Mouse (Mus musculus) c-Kit-positive CD71-positive TER-119-positive erythroid progenitor cells, embryonic 14.5 days (primary cell): ENCODE results near the gene Filip1.

Source experiments
- DNase-seq: peaks from one replicate; pipeline ENCODE4 v3.0.0-alpha.2; 2013; ENCODE audit warnings: low spot score

The Filip1 gene

DNA sequence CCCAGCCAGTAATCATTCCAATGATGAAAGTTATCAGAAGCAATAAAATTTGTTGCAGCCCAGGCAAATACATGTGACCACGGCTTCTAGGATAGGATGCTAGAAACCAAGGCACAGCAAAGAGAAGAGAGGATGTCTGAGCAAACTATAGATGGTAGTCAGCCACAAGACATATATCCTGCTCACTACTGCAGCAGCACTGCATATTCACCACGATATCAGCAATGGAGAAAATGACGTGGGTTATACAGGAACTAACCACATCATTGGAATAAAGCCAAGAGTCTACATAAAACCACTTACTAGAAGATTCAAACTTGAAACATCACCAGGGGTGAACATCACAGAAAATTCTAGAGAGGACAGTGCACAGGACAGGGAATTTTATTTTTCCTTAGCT lies 113.8 kb downstream of the Filip1 start:
- no peak for DNase-seq

DNA sequence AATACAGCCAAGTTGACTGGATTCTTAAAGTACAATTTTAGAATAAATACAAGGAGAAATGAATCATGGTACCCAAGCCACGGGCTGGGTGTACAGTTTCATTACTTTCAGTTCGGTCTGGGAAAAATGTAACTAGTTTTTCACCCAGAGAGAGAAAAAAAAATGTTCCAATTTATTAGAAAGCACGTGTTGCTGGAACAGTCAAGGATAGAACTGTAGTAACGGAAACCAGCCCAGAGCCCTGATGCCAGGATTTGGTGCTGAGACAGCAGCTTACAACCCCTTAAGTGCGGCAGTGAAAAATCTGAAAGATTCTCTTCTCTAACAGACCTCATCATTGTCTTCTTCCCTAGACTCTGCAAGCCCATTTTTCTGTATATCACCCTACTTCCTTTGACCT lies 118.0 kb downstream of the Filip1 start:
- no peak for DNase-seq

DNA sequence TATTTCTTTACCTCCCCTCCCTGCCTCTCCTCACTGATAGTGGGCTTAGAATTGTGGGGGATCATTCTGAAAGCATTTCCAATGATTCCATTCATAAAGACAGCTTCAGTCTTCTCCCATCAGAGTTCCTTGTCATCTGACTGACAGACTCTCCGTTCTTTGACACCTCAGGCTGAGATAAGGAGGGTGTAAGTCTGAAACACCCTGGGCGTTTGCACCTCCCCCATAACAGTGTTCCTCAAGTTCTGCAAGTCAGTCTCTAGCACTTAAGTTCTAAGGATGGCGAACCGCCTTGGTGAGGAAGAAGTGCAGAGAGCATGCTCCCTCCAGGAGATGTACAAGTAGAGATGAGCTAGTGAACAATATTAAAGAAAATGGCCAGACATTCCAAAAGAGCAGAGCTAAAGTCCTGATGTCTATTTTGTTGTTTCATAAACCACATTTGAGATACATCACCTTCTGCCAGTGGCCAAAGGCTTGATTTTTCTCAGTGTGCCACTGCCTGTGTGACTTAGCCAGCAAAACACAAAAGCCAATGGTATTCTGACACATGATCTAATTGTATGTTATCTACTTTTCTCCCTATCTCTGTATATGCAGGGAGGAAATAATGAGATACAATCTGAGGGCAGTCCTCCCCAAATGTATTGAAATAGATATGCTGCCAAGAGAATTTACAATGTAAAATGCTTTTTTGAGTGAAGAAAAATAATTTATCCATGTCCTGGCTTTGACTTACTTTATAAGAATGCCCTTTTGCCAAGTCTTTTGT lies 118.6 kb downstream of the Filip1 start:
- DNase-seq: peak; percentile 25

DNA sequence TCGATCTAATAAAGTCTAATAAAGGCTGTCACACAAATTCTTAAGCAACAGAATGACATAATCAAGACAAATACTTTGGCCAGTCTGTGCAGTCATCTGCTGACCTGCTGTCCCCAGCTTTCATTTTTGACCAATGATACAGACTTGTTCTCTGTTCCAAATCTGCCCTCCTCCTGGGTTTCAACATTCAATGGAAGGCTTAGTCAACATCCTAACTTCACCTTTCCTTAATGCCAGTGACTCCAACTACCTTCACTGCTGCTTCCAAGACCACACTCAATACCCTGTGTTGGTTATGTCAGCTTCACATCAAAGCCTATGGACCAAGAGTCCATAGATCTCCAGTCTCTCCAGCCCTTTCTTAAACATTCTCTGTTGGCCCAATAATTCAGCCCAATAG lies 120.5 kb downstream of the Filip1 start:
- DNase-seq: no peak

DNA sequence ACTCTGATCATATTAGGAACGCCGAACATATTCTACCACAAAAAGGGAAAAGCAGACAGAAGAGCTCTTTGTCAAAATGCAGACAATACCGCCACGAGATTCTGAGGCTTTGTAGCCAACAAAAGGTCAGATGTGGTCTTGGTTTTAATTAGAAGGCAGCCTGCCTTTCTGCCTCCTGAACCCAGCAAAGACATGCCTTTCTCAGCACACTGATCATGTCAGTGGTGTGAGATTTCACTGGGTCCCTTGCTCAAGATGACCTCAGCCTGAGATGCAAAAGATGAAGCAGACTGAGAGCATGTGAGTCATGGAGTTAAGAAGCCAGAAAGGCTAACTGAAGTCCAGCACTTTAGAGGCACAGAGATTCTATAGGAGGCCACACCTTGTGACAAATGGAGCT lies 122.2 kb downstream of the Filip1 start:
- DNase-seq: no peak

DNA sequence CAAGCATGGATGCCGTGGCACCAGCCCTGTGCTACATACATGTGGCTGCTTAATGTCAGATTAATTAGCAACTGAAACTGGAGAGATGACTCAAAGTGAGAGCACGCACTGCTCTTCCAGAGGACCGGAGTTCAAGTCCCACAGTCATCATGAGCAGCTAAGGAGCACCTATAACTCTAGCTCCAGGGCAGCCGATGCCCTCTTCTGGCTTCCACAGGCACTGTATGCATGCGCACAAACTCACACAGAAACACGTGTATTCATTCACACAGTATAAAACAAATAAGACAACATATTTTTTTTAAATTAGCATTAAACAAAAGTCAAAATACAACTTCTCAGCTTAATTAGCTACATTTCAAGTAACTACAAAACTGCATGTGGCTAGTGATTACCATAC lies 123.5 kb downstream of the Filip1 start:
- DNase-seq: no peak

DNA sequence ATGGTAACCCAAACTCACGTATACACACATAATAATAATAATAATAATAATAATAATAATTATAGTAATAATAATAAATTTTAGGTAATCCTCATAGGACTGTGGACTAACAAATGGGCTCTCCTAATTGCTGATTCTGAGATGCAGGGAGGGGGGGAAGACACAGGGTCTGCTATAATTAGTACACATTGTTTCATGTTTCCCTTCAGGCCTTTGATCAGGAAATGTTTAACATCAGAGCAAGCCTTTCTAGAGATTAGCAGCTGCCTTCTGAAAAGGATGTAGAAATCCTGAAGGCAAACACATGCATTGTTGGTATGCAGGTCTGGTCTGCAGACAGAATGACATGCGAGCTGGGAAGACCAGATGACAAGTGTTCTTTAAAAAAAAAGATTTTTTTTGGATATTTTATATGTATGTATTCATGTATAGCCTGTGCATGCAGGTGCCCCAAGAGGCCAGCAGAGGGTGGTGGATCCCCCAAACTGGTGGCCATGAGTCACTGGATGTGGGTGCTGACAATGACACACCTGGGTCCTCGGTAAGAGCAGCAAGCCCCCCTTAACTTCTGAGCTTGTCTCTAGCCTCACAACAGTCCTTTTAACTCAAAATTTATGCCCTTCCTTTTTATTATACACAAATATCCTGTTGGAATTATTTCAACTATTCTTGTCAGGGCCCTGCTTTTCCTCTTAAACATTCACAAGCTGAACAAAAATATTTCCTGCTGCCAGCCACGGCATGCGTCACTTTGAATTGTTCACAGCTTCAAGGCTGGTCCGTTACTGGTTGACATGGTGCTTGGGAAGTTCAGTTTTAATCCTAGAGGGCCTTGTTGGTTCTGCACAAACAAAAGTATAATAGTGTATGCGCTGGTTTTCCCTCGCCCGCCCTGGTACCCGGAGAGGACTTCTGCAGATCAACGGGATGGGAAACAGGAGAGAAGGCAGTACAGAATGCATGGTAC lies 127.1 kb downstream of the Filip1 start:
- DNase-seq: no peak

DNA sequence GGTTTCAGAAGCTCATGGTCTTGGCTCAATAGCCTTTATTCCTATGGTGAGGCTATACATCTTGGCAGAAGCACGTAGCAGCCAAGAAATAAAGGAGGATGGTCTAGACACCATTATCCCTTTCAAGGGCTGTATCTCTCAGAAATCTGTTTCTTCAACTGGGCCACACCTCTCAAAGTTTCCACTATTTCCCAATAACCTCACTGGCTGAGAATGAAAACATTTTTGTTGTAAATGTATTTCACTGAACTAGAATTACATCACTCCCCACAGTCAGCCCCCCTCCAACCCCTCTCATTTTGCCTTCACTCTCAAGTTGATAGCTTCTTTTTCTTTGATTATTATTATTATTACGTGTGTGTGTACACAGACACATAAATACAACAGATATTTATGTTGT lies 129.5 kb downstream of the Filip1 start:
- DNase-seq: no peak

DNA sequence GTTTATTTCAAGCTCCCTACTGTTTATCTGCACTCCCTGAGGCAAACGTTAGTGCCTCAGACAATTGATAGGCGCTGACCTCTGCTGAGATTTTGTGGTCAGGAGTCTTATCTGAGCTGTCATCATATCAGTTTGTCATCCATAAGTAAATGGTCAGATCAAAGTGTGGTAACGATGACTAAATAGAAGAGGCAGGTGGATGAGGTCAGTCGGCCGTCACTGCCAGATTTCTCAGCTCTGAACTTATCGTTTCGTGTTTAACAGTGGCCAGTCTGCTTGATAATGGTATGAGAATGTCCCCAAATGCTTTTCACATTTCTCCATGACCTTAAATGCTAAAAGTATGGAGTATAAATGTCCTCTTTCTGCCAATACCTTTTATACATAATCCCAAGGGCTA lies 132.6 kb downstream of the Filip1 start:
- no peak for DNase-seq

DNA sequence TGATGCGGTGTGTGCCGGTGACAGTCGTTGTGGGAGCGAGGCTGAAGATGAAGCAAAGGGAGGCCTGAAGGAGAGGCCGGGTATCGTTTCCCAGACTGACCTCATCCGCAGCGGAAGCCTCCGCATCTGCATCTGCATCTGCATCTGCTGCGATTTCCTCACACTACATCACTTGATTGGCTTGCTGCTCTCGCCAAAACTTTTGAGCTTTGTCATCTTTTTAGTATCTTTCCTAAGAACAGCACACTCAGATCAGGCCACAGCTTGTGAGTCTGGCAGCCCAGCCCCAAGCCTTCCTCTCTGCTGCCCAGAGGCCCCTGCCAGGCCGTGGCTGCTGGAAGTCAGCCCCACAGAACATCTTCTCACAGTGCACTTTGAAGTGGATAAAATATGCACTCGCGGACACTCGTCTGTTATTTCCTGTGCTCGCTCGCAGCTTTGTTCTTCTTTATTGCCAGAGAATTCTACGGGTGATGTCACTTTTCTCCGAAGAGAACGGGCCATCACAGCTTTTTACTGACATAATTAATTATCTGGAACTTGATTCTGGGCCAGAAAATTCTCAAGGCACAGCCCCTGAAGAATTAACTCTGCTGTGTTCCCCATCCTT lies 137.0 kb downstream of the Filip1 start:
- DNase-seq: no peak

DNA sequence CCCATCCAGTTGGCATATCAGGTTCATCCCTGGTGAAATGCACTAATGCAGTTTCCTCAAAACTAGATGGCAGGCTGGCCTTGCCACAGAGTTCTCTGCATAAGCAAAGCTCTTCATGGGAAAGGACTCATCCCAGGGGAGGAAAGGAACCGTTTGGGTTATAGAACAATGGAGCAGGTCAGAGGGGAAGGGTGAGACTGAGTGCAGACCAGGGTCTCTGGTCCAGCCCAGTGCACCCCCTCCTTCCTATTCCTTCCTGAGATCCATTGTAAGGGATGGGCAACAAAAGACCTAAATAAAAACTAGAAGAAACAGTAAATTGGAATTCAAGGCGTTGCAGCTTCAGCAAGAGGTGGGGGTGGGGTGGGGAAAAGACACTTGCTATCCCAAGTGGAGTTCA lies 140.1 kb downstream of the Filip1 start:
- DNase-seq: no peak

DNA sequence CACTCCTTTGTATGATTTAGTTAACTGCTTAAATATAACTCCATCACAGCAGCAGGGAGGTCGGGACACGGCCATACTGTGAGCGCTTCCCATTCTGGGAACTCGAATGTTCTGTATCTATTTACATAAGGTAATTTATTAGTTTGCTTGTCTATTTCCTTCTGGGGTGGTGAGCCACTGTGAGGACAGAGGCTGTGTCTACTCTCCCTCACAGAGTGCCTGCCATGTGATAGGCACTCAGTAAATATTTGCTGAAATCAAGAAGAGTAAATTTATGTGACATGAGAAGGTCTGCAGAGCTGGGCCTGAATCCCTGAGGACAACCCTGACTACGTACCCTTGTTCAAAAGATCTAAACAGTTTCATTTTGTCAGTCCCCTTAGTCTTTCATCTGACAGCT lies 143.1 kb downstream of the Filip1 start:
- no peak for DNase-seq

DNA sequence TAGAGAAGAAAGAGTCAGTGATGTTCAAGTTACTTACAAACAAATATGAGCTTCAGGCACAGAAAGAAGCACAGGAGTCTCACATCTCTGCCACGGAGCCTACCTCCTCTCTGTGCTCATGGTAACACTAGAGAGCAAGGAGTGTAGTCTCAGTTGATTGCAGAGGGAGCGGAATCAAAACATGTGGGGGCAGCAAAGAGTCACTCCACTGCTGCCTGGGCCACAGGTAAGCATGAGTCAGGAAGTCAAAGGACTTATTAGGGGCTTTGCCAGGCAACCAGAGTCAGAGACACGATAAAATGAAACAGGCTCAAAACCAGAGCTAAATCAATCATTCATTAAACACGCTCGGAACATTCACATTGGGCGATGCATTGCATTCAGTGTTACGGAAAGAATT lies 146.7 kb downstream of the Filip1 start:
- no peak for DNase-seq

DNA sequence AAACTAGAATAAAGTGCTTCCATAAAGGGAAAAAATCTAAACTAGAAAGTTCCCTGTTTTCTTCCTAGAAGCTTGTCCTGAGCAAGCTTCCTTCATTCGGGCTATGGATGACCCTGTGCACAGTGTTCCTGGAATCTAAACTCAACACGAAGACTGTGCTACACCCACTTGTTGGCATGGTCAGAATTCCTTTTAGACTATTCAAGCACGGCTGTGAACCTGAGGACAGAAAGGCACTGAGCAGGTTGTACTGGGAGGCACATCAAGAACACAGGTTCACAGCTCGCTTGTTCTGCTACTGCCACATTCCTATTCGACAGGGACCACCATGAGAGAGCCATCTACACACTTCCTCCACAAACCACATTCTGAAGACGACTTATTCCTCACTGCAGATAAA lies 150.1 kb downstream of the Filip1 start:
- DNase-seq: no peak

DNA sequence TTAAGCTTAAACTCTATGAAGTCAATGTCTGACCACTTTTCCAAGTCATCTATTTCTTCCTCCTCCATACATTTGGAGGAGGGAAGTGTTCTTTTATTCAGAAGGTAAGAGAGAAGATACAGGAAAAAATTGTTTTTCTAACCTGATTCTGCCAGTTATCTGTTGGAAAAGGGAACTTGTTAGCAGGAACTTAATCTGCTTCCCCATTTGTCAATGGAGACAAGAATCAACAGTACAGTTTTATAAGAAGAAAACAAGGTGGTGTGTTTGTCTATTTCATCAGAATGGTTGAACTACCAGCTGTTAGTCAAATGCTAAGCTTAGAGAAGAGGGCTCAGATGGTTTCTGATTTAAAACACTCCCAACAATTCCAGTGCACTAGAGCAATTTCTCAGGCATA lies 165.6 kb downstream of the Filip1 start:
- no peak for DNase-seq

DNA sequence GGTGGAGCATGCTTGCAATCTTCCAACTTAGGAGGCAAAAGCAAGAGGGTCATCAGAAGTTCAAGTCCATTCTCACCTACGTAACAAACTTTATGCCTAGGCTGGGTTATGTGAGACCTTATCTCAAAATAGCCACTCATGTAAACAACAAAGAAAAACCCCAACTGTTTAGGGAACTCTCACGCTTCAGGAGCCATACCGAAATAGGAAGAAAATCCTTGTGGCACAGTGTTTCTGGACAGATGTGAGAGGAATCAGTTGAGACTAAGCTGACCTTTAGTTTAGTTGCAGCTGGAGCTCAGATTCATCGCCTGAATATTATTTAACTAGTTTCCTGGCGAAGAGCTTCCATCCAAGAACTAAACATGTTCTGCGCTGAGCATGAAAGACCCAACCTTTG lies 170.0 kb downstream of the Filip1 start:
- DNase-seq: no peak

DNA sequence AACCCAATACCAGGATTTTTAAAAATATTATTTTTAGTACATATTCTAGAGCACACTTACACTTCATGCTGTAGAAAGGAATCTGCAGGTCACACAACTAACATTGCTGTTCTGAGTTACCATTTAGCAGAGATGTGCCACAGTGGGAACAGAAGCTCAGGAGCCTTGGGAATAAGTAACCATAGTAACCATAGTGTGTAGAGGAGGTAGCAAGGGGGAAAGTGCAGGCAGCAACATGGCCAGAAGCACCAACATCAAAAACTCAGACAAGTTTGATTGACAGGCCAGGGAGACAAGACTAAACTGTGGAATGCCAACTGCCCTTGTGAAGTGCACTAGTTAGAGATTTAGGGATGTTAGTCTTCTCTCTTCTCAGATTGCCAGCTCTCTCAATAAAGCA lies 170.6 kb downstream of the Filip1 start:
- DNase-seq: no peak

DNA sequence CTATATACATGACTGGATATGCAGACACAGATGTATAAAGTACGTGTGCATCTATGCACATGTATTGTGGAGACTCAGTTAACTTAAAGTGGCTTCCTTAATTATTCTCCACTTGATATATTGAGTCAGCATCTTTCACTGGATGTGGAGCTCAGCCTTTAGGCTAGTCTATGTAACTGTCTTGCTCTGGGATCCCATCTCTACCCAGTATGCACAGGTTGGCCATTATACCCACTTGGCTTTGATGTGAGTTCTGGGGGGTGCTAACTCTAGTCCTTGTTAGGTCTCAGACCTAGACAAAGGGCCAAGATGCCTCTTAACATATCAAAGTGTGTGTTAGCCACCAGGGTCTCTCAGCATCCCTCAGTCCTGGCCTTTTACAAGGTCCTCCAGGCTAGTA lies 181.4 kb downstream of the Filip1 start:
- DNase-seq: no peak

DNA sequence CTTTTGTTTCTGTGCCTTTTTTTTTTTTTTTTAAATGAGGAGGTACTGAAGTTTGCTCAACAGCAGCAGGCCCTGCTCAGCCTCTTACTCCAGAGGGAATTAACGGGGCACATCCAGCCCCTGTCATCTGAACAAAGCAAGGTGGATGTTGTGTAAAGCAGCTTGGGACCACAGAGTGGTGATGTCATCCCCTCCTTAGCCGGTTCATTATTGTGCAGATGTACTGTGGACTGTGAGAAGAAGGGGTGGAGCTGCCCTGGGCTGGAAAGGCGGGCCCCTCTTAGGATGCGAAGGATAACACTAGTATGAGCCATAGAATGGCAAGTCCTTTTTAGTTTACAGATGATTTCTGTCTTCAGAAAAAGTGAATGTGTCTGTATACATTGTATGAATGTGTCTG lies 181.8 kb downstream of the Filip1 start:
- DNase-seq: no peak

DNA sequence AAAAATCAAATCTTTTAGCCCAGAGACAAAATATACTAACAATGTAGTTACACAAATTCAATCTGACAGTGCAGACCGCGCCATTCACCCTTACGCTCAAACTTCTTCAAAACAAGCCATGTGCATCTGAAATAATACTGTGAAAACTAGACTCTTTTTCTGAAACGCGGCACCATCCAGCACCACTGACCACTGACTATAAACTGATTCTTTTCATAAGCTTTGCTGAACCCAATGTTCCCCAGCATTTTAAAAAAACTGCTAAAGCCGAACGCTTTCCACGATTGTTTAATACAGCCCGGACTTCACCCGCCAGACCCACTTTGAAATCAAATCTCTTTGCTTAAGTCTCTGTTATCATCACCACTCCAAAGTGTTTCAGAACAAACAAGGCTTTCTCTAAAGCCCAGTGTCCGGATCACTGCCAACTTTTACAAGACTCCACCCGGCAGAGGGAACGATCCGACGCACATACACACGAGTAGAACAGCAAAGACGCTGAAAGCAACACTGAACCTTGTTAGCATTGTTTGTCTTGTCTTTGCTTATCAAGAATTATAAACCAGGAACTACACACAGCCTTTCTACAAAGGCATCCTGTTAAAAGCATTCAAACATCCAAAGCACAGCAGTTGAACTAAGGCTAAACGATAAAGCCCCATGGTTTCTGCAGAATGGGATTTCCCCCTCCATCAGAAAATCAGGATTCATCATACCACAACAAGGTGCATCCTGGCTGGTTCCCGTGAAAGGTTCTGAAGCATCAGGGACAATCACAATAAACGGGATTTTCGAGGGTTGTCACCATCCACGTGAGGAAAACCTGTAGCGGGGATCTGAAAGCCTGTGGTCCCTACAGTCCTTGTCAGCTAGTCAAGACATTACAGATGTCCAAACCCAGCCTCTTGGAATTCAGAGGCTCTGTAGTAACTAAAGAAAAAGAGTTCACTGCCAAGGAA lies 182.5 kb downstream of the Filip1 start:
- no peak for DNase-seq

DNA sequence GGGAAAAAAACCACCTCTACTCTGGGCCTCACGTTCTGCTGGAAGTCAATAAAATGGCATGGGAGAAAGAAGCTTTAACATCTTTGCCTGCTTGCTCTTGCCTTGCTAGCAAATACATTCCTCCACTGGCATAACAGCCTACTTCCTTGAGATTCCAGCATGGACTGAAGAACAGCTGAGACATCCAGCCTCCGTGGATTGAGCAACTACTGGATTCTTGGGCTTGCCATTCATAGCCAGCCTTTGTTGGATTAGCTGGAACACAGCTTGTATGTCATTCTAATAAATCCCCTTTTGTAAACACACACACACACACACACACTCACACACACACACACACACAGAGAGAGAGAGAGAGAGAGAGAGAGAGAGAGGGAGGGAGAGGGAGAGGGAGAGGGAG lies 185.6 kb downstream of the Filip1 start:
- no peak for DNase-seq

DNA sequence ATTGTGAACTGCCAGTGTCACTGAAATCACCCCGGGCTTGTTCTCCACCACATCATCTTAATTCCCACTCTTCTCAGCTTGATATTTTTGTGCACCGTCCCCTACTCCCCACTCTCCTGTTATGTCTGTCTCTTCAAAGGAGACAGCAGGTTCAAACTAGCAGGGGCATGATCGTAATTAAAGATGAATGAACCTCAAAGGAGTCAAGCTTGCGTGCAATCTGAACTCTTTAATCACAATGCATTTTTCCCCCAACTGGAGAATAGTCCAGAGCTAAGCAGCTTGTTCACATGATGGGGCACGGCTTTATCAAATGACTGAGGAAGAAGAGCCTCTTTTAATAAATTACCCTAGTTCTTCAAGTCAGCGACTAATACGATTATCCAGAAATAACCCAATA lies 187.1 kb downstream of the Filip1 start:
- no peak for DNase-seq
